Mouse (Mus musculus) stomach, embryonic 16.5 days (tissue): ENCODE measurements at regions not wholly inside any gene's neighbourhood (a gene's known extent, or its start where the extent isn't known, plus 50 kb on each side); places are given as distances from the start of the nearest gene placed in this dataset.
A peak's percentile ranks its signal among the peaks of the same experiment; 100 is the strongest.

ENCODE experiments used
- ATAC-seq: fragments of 200-750 bp; cut with Nextera tagmentation; 2 replicates; pipeline ENCODE4 v1.8.0; 2017; ENCODE audit warnings: moderate number of reproducible peaks, moderate TSS enrichment; ENCODE audit not compliant: insufficient read depth, low FRiP score
- H3K27ac ChIP-seq: fragments of 300-500 bp; sonication (generic); 2 replicates; pipeline ENCODE4 v1.5.1; 2014; ENCODE audit warnings: low read length
- H3K27me3 ChIP-seq: fragments of 300-500 bp; sonication (generic); 2 replicates; pipeline ENCODE4 v1.6.1; 2014; ENCODE audit warnings: low read length, control low read depth, mixed read lengths; ENCODE audit not compliant: control insufficient read depth, insufficient read depth
- H3K36me3 ChIP-seq: fragments of 300-500 bp; sonication (generic); 2 replicates; pipeline ENCODE4 v1.6.1; 2014; ENCODE audit warnings: low read length; ENCODE audit not compliant: control insufficient read depth, insufficient read depth
- H3K4me1 ChIP-seq: fragments of 300-500 bp; sonication (generic); 2 replicates; pipeline ENCODE4 v1.6.1; 2014; ENCODE audit warnings: low read length, control low read depth, mixed read lengths; ENCODE audit not compliant: control insufficient read depth, insufficient read depth
- H3K4me2 ChIP-seq: fragments of 300-500 bp; sonication (generic); 2 replicates; pipeline ENCODE4 v1.6.1; 2014; ENCODE audit warnings: low read depth, low read length, mixed read lengths
- H3K4me3 ChIP-seq: fragments of 300-500 bp; sonication (generic); replicated peaks from 2 replicates; pipeline ENCODE4 v1.5.1; 2014; ENCODE audit warnings: mild to moderate bottlenecking, low read length
- H3K9ac ChIP-seq: fragments of 300-500 bp; sonication (generic); 2 replicates; pipeline ENCODE4 v1.6.1; 2014; ENCODE audit warnings: low read length
- H3K9me3 ChIP-seq: fragments of 300-500 bp; sonication (generic); replicated peaks from 2 replicates; pipeline ENCODE4 v1.6.1; 2016; ENCODE audit warnings: low read length, control low read depth; ENCODE audit not compliant: control insufficient read depth
- WGBS: fragments of 180-500 bp; shearing (Covaris S2); extraction: QIAGEN DNeasy Blood & Tissue Kit; methylation state at CpG from one replicate; pipeline ENCODE4 v1.1.7; 2014; 5-methylcytosine and 5-hydroxymethylcytosine counted together

- H3K27ac ChIP-seq: peak overlapping the region; percentile 64
- 34% methylated on average over 10 of the region's 10 CpGs for WGBS
- peaks cover 24% of the 10 kb centered on the region for H3K4me1 ChIP-seq
- H3K4me2 ChIP-seq: peak overlapping the region; percentile 6; the same call in 1 of the 2 replicates
- ATAC-seq: peak; percentile 24; the same call in 1 of the 2 replicates
- no peak overlapping the region for H3K4me3 ChIP-seq
- no peaks in the 10 kb centered on the region for H3K36me3 ChIP-seq
- no peaks in the 10 kb centered on the region for H3K27me3 ChIP-seq
- H3K9ac ChIP-seq: no peak overlapping the region
- no peaks in the 10 kb centered on the region for H3K9me3 ChIP-seq
Measured at GRCm38 (mm10) chr10:111558675-111559340, 52.7 kb downstream of the Phlda1 start.

GRCm38 (mm10) chr10:111559341-111560246 lies 53.5 kb downstream of the Phlda1 start:
- H3K9me3 ChIP-seq: no peaks in the 10 kb centered on the region
- H3K4me2 ChIP-seq: no peak overlapping the region
- ATAC-seq: peak; percentile 48
- H3K36me3 ChIP-seq: no peaks in the 10 kb centered on the region
- H3K4me3 ChIP-seq: no peak overlapping the region
- H3K4me1 ChIP-seq: peaks cover 26% of the 10 kb centered on the region
- no peaks in the 10 kb centered on the region for H3K27me3 ChIP-seq
- no peak overlapping the region for H3K9ac ChIP-seq
- 45% methylated on average over 17 of the region's 17 CpGs for WGBS
- H3K27ac ChIP-seq: peak overlapping the region; percentile 64

GRCm38 (mm10) chr10:111562628-111563027 lies 56.5 kb downstream of the Phlda1 start:
- 78% methylated on average over 8 of the region's 8 CpGs for WGBS
- Histone ChIP-seq H3K4me3 (no peak overlapping the region), H3K4me1 (peaks cover 29% of the 10 kb centered on the region), H3K36me3 (no peaks in the 10 kb centered on the region), H3K4me2 (no peak overlapping the region), H3K9me3 (no peaks in the 10 kb centered on the region), H3K27me3 (no peaks in the 10 kb centered on the region), H3K27ac (no peak overlapping the region), H3K9ac (no peak overlapping the region)
- ATAC-seq: no peak

GRCm38 (mm10) chr10:111566873-111567381 lies 60.8 kb downstream of the Phlda1 start:
- WGBS: 66% methylated on average over 12 of the region's 12 CpGs
- Histone ChIP-seq H3K4me3 (no peak overlapping the region), H3K9ac (no peak overlapping the region), H3K27me3 (no peaks in the 10 kb centered on the region), H3K9me3 (no peaks in the 10 kb centered on the region), H3K27ac (peak overlapping the region; percentile 53; the same call in 1 of the 2 replicates), H3K4me2 (no peak overlapping the region), H3K36me3 (no peaks in the 10 kb centered on the region), H3K4me1 (peaks cover 8% of the 10 kb centered on the region)
- peak; percentile 51; the same call in 1 of the 2 replicates for ATAC-seq

- Histone ChIP-seq H3K27me3 (no peaks in the 10 kb centered on the region), H3K4me1 (peaks cover 13% of the 10 kb centered on the region), H3K36me3 (no peaks in the 10 kb centered on the region), H3K27ac (no peak overlapping the region), H3K9me3 (no peaks in the 10 kb centered on the region), H3K4me3 (no peak overlapping the region), H3K9ac (no peak overlapping the region), H3K4me2 (no peak overlapping the region)
- ATAC-seq: no peak
- 61% methylated on average over 7 of the region's 7 CpGs for WGBS
Measured at GRCm38 (mm10) chr10:111570501-111571258, 64.6 kb downstream of the Phlda1 start.

- Histone ChIP-seq H3K9ac (no peak overlapping the region), H3K36me3 (no peaks in the 10 kb centered on the region), H3K27me3 (no peaks in the 10 kb centered on the region), H3K9me3 (no peaks in the 10 kb centered on the region), H3K4me1 (peaks cover 25% of the 10 kb centered on the region), H3K27ac (no peak overlapping the region), H3K4me2 (no peak overlapping the region), H3K4me3 (no peak overlapping the region)
- ATAC-seq: no peak
- 55% methylated on average over 4 of the region's 4 CpGs for WGBS
Measured at GRCm38 (mm10) chr10:111574231-111574630, 68.1 kb downstream of the Phlda1 start.

GRCm38 (mm10) chr10:111574812-111575211 lies 68.7 kb downstream of the Phlda1 start:
- Histone ChIP-seq H3K9ac (no peak overlapping the region), H3K4me3 (no peak overlapping the region), H3K27me3 (no peaks in the 10 kb centered on the region), H3K4me2 (no peak overlapping the region), H3K36me3 (no peaks in the 10 kb centered on the region), H3K27ac (peak overlapping the region; percentile 90; the same call in 1 of the 2 replicates), H3K9me3 (no peaks in the 10 kb centered on the region), H3K4me1 (peaks cover 25% of the 10 kb centered on the region)
- 61% methylated on average over 8 of the region's 8 CpGs for WGBS
- no peak for ATAC-seq

GRCm38 (mm10) chr10:111575256-111575655 lies 69.2 kb downstream of the Phlda1 start:
- H3K9ac ChIP-seq: no peak overlapping the region; the same call in 1 of the 2 replicates
- WGBS: 56% methylated on average over 5 of the region's 5 CpGs
- peak overlapping the region; percentile 90 for H3K27ac ChIP-seq

More at GRCm38 (mm10) chr10:111575256-111575655, 69.2 kb downstream of the Phlda1 start:
- Histone ChIP-seq H3K4me2 (peak overlapping the region; percentile 42; the same call in 1 of the 2 replicates), H3K36me3 (no peaks in the 10 kb centered on the region), H3K27me3 (no peaks in the 10 kb centered on the region), H3K4me3 (no peak overlapping the region), H3K9me3 (no peaks in the 10 kb centered on the region), H3K4me1 (peaks cover 25% of the 10 kb centered on the region)
- no peak for ATAC-seq
